Comparison of ENCODE assay signal across 20 mouse cellular contexts in the genomic region with DNA sequence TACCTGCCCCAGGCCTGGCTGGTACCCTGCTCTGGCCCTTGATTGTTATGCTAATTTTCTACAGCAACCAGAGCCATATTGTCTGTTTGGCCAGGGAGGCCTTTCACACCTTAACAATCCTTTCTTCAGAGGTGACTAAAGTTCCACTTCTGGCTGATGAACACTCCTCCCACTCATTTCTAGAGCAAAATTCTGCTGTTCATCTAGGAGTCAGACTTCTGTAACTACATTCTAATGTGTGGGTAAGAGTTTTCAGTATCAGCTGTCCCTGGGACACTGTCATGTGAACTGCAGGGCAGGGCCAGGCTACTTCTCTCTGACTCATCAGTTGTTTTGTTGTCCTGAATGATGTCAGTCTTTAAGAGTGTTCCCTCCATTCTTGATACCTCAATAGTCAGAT.
A peak's percentile ranks its signal among the peaks of the same experiment; 100 is the strongest.
DNase-seq lines count a peak whose midpoint lies in the region; TF ChIP-seq lines count a peak whose summit lies in the region.
"Had no signal": no experiment of that assay in that cellular context is flagged by ENCODE, and none has a peak within 500 bp of the region (broad histone marks: within the 10 kb centered on the region; RNA-seq: fewer than 3 reads in every experiment).

No protein-coding gene starts in this region.

- no peak for TF ChIP-seq RAD21 in CH12.LX (IDR thresholded peaks at IDR 0.05; ENCODE audit: low read depth, low read length)

- H3K27me3 ChIP-seq in CH12.LX (replicated peaks) = no peaks in the 10 kb centered on the region
- H3K27me3 ChIP-seq: embryonic facial prominence, embryonic 13.5 days; embryonic facial prominence, embryonic 15.5 days; forebrain, embryonic 12.5 days had no signal

- H3K4me1 ChIP-seq in CH12.LX (ENCODE audit: control insufficient read depth in 1 of 2, insufficient read depth in 2 of 2) = peaks cover 5 to 13% of the 10 kb centered on the region in 2 experiments; a peak in 1 of 4 replicates
- H3K4me1 ChIP-seq in ES-E14 (ENCODE audit: control insufficient read depth in 2 of 2, insufficient read depth in 2 of 2, low read length in 2 of 2, poor library complexity in 1 of 2) = 0 out of 4 replicates have a peak, but pooled peaks cover 0 to 2% of the 10 kb centered on the region in 2 experiments
- H3K4me1 ChIP-seq: embryonic facial prominence, embryonic 13.5 days; embryonic facial prominence, embryonic 15.5 days; forebrain, embryonic 12.5 days had no signal

- no peak for TF ChIP-seq POLR2A in CH12.LX (IDR thresholded peaks at IDR 0.05; ENCODE audit: low read depth, low read length)

- no peaks in the 10 kb centered on the region for H3K9me3 ChIP-seq in CH12.LX (replicated peaks; ENCODE audit: low read length)
- H3K9me3 ChIP-seq in ES-E14 (ENCODE audit: control insufficient read depth, insufficient read depth, low read depth, low read length) = no peaks in the 10 kb centered on the region
- H3K9me3 ChIP-seq: embryonic facial prominence, embryonic 13.5 days; embryonic facial prominence, embryonic 15.5 days; forebrain, embryonic 10.5 days; forebrain, embryonic 12.5 days had no signal

- in situ Hi-C loops in CH12.LX (cut with MboI; ENCODE audit: low pct_ligation_motif_present, low pct_unique_long_range_greater_than_20kb, low sequenced_read_pairs) (no loop called here), ES-E14 (cut with MboI; ENCODE audit: low sequenced_read_pairs in 2 of 2, unreplicated experiment in 2 of 2) (no loop called here)

- H3K4me2 ChIP-seq in CH12.LX (ENCODE audit: insufficient read depth, low read depth, poor library complexity, severe bottlenecking) = peak overlapping the region; percentile 93
- H3K4me2 ChIP-seq: embryonic facial prominence, embryonic 13.5 days; embryonic facial prominence, embryonic 15.5 days; forebrain, embryonic 12.5 days had no signal

- no peak for TF ChIP-seq CTCF in CH12.LX (conservative IDR thresholded peaks at IDR 0.05 in 1 of 2, IDR thresholded peaks at IDR 0.05 in 1 of 2; ENCODE audit: low read depth in 2 of 2, low read length in 2 of 2)

- no peak overlapping the region for H3K27ac ChIP-seq in CH12.LX (ENCODE audit: insufficient read depth, low read depth)
- no peak overlapping the region for H3K27ac ChIP-seq in ES-E14 (ENCODE audit: insufficient read depth, low read depth, low read length, poor library complexity, severe bottlenecking)
- H3K27ac ChIP-seq: embryonic facial prominence, embryonic 13.5 days; embryonic facial prominence, embryonic 15.5 days; forebrain, embryonic 10.5 days; forebrain, embryonic 12.5 days had no signal

- peak; percentile 66; the same call in 1 of the 2 replicates for TF ChIP-seq EP300 in CH12.LX (IDR thresholded peaks at IDR 0.05; ENCODE audit: low read length)

- dilution Hi-C loops in CH12.LX (cut with MboI; ENCODE audit: extremely low pct_ligation_motif_present, extremely low pct_unique_long_range_greater_than_20kb, low sequenced_read_pairs) = no loop called here

- H3K36me3 ChIP-seq in CH12.LX (replicated peaks in 1 of 2; ENCODE audit: control insufficient read depth in 1 of 2, insufficient read depth in 1 of 2, low read length in 1 of 2) (no peaks in the 10 kb centered on the region), ES-E14 (ENCODE audit: control insufficient read depth, insufficient read depth, low read length, poor library complexity, severe bottlenecking) (no peaks in the 10 kb centered on the region)
- H3K36me3 ChIP-seq: embryonic facial prominence, embryonic 13.5 days; embryonic facial prominence, embryonic 15.5 days; forebrain, embryonic 10.5 days; forebrain, embryonic 12.5 days had no signal

- no peak overlapping the region for H3K4me3 ChIP-seq in CH12.LX (replicated peaks in 1 of 3; ENCODE audit: low read depth in 2 of 3, low read length in 2 of 3, poor library complexity in 1 of 3)
- no peak overlapping the region for H3K4me3 ChIP-seq in ES-E14 (ENCODE audit: insufficient read depth in 1 of 2, low read depth in 1 of 2, low read length in 2 of 2, poor library complexity in 1 of 2, severe bottlenecking in 1 of 2)
- H3K4me3 ChIP-seq: embryonic facial prominence, embryonic 13.5 days; embryonic facial prominence, embryonic 15.5 days; erythroblast, embryonic 14.5 days; forebrain, embryonic 10.5 days; forebrain, embryonic 12.5 days had no signal

- no peaks in the 10 kb centered on the region for H3K79me2 ChIP-seq in CH12.LX (replicated peaks; ENCODE audit: control insufficient read depth, extremely low read depth, insufficient read depth, poor library complexity, severe bottlenecking)

- H3K9ac ChIP-seq in CH12.LX (ENCODE audit: insufficient read depth, low read depth) = no peak overlapping the region
- no peak overlapping the region for H3K9ac ChIP-seq in ES-E14 (ENCODE audit: insufficient read depth, low read depth, low read length, poor library complexity, severe bottlenecking)
- H3K9ac ChIP-seq: embryonic facial prominence, embryonic 13.5 days; embryonic facial prominence, embryonic 15.5 days; forebrain, embryonic 12.5 days had no signal

- DNase-seq in 3T3-L1 (ENCODE audit: low read depth, low spot score) = peak; percentile 20
- DNase-seq in CH12.LX (ENCODE audit: extremely low read depth) = peak; percentile 31
- DNase-seq in ES-E14 (ENCODE audit: low read depth, low spot score) = peak; percentile 12
- no peak for DNase-seq in cerebellum, postnatal 25 days
- DNase-seq in adrenal gland, postnatal 10 days = no peak
- no peak for DNase-seq in cerebellum, postnatal 4 days (ENCODE audit: low spot score in 2 of 2)
- DNase-seq: adrenal gland, adult 8-10 months; adrenal gland, postnatal 25 days; B cell, adult 2 months; cerebellum, adult 11 months; cerebellum, adult 18-20 months; cerebellum, adult 8-10 months; cerebellum, adult 9-11 months; cerebellum, postnatal 14 days; embryo, embryonic 11 days had no signal

TF ChIP-seq in CH12.LX, 34 proteins besides CTCF, POLR2A, EP300 and RAD21 (continues in another document):
- TF ChIP-seq TBP (conservative IDR thresholded peaks at IDR 0.05; ENCODE audit: low read depth, low read length) (0 out of 2 replicates have a peak, but pooled peaks have one; percentile 19), MXI1 (IDR thresholded peaks at IDR 0.05; ENCODE audit: low read depth, low read length) (no peak), ZMIZ1 (IDR thresholded peaks at IDR 0.05; ENCODE audit: low read depth, low read length) (no peak), KAT2A (IDR thresholded peaks at IDR 0.05; ENCODE audit: insufficient replicate concordance, low read length) (no peak), CHD2 (IDR thresholded peaks at IDR 0.05; ENCODE audit: low read length) (no peak), USF1 (IDR thresholded peaks at IDR 0.05; ENCODE audit: low read depth, low read length) (0 out of 2 replicates have a peak, but pooled peaks have one; percentile 18), ZKSCAN1 (IDR thresholded peaks at IDR 0.05; ENCODE audit: borderline replicate concordance, low read depth, low read length) (no peak), GABPA (IDR thresholded peaks at IDR 0.05; ENCODE audit: insufficient replicate concordance, low read depth, low read length) (no peak), NRF1 (IDR thresholded peaks at IDR 0.05; ENCODE audit: low read depth, low read length) (no peak), TCF12 (IDR thresholded peaks at IDR 0.05; ENCODE audit: low read depth, low read length) (no peak), BHLHE40 (IDR thresholded peaks at IDR 0.05; ENCODE audit: low read depth, low read length) (peak; percentile 72), MAZ (IDR thresholded peaks at IDR 0.05; ENCODE audit: low read depth, low read length) (no peak), HCFC1 (IDR thresholded peaks at IDR 0.05; ENCODE audit: low read depth, low read length) (no peak), MEF2A (IDR thresholded peaks at IDR 0.05; ENCODE audit: borderline replicate concordance, low read depth, low read length) (peak; percentile 95), MYC (IDR thresholded peaks at IDR 0.05; ENCODE audit: low read depth, low read length) (no peak), SIN3A (IDR thresholded peaks at IDR 0.05; ENCODE audit: low read length) (no peak), E2F4 (IDR thresholded peaks at IDR 0.05; ENCODE audit: insufficient replicate concordance, low read depth, low read length) (no peak), JUN (IDR thresholded peaks at IDR 0.05; ENCODE audit: insufficient read depth, low read depth, low read length) (peak; percentile 88), PAX5 (IDR thresholded peaks at IDR 0.05; ENCODE audit: low read length) (no peak)

TF ChIP-seq in ES-E14, 5 proteins besides CTCF, POLR2A, EP300 and RAD21:
- TF ChIP-seq ZNF384 (IDR thresholded peaks at IDR 0.05; ENCODE audit: low read depth, low read length) (no peak), HCFC1 (IDR thresholded peaks at IDR 0.05; ENCODE audit: borderline replicate concordance, insufficient read depth, low read length) (no peak), ZC3H11A (IDR thresholded peaks at IDR 0.05; ENCODE audit: borderline replicate concordance, low read depth, low read length) (no peak), CHD2 (IDR thresholded peaks at IDR 0.05; ENCODE audit: low read depth, low read length) (no peak), MAFK (IDR thresholded peaks at IDR 0.05; ENCODE audit: insufficient read depth, low read depth, low read length) (no peak)

Comparison
In these comparisons a context has a peak if more than half of its experiments do, and no peak if none do; other contexts are left out.
1. DNase-seq: peak in 3T3-L1 (single experiment), CH12.LX (single experiment) and ES-E14 (single experiment); none in cerebellum, postnatal 25 days (0 of 2), adrenal gland, postnatal 10 days (single experiment) and cerebellum, postnatal 4 days (0 of 2).